Mouse (Mus musculus) stomach, embryonic 15.5 days (tissue): ENCODE measurements around the gene Pex16. TPM values are rescaled to one million over a fixed set of nuclear protein-coding genes. Genes with fewer than 3 reads are reported as not detected.
A peak's percentile ranks its signal among the peaks of the same experiment; 100 is the strongest.

Experiments
- ATAC-seq: fragments of 200-750 bp; cut with Nextera tagmentation; 2 replicates; pipeline ENCODE4 v1.8.0; 2017; ENCODE audit warnings: low read depth, moderate number of reproducible peaks, moderate TSS enrichment; ENCODE audit not compliant: insufficient read depth, low FRiP score
- H3K27ac ChIP-seq: fragments of 300-500 bp; sonication (generic); 2 replicates; pipeline ENCODE4 v1.5.1; 2015; ENCODE audit warnings: mild to moderate bottlenecking, inconsistent platforms
- H3K27me3 ChIP-seq: fragments of 300-500 bp; sonication (generic); replicated peaks from 2 replicates; pipeline ENCODE4 v1.6.1; 2015; ENCODE audit warnings: inconsistent platforms
- H3K36me3 ChIP-seq: fragments of 300-500 bp; sonication (generic); 2 replicates; pipeline ENCODE4 v1.6.1; 2015; ENCODE audit warnings: inconsistent platforms
- H3K4me1 ChIP-seq: fragments of 300-500 bp; sonication (generic); 2 replicates; pipeline ENCODE4 v1.6.1; 2015; ENCODE audit warnings: inconsistent platforms
- H3K4me2 ChIP-seq: fragments of 300-500 bp; sonication (generic); 2 replicates; pipeline ENCODE4 v1.6.1; 2015; ENCODE audit warnings: mild to moderate bottlenecking, inconsistent platforms
- H3K4me3 ChIP-seq: fragments of 300-500 bp; sonication (generic); replicated peaks from 2 replicates; pipeline ENCODE4 v1.5.1; 2015; ENCODE audit warnings: inconsistent platforms
- H3K9ac ChIP-seq: fragments of 300-500 bp; sonication (generic); 2 replicates; pipeline ENCODE4 v1.6.1; 2015; ENCODE audit warnings: inconsistent platforms
- H3K9me3 ChIP-seq: fragments of 300-500 bp; sonication (generic); 2 replicates; pipeline ENCODE4 v1.6.1; 2016; ENCODE audit warnings: inconsistent platforms
- WGBS: fragments of 180-500 bp; shearing (Covaris S2); methylation state at CpG from one replicate; pipeline ENCODE4 v1.1.7; 2015; 5-methylcytosine and 5-hydroxymethylcytosine counted together
- polyA plus RNA-seq: library from polyadenylated mRNA; unstranded; fragments of >200 nt; fragmentation: Nextera tagmentation; extraction: Ambion mirVana; gene quantifications from 2 replicates; pipeline ENCODE4 v1.2.1, GENCODE M21; 2015

Gene Pex16
- polyA plus RNA-seq, 1 experiment from 2014 or later: 28.0 TPM

GRCm38 (mm10) chr2:92370821-92371805 lies 3.4 kb upstream of the Pex16 start:
- Histone ChIP-seq H3K4me1 (peaks cover 42% of the 10 kb centered on the region), H3K9me3 (no peaks in the 10 kb centered on the region), H3K27ac (peak overlapping the region; percentile 74), H3K27me3 (peaks cover 4% of the 10 kb centered on the region; the same call in 1 of the 2 replicates), H3K4me3 (peak overlapping the region; percentile 50), H3K4me2 (peak overlapping the region; percentile 84), H3K9ac (peak overlapping the region; percentile 23; the same call in 1 of the 2 replicates), H3K36me3 (0 out of 2 replicates have a peak, but pooled peaks cover 3% of the 10 kb centered on the region)
- 4% methylated on average over 45 of the region's 45 CpGs for WGBS
- ATAC-seq: peak; percentile 63

GRCm38 (mm10) chr2:92371971-92372690 lies 2.3 kb upstream of the Pex16 start:
- WGBS: 29% methylated on average over 10 of the region's 10 CpGs
- Histone ChIP-seq H3K4me2 (peak overlapping the region; percentile 84; the same call in 1 of the 2 replicates), H3K27ac (peak overlapping the region; percentile 74), H3K4me3 (no peak overlapping the region), H3K9ac (no peak overlapping the region), H3K36me3 (no peaks in the 10 kb centered on the region), H3K9me3 (no peaks in the 10 kb centered on the region), H3K27me3 (peaks cover 4% of the 10 kb centered on the region; the same call in 1 of the 2 replicates), H3K4me1 (peaks cover 45% of the 10 kb centered on the region)
- no peak for ATAC-seq

- H3K4me1 ChIP-seq: peaks cover 45% of the 10 kb centered on the region
- H3K36me3 ChIP-seq: no peaks in the 10 kb centered on the region
- H3K4me3 ChIP-seq: no peak overlapping the region
- peak overlapping the region; percentile 74 for H3K27ac ChIP-seq
- no peak for ATAC-seq
- WGBS: 51% methylated on average over 9 of the region's 9 CpGs
- peaks cover 4% of the 10 kb centered on the region; the same call in 1 of the 2 replicates for H3K27me3 ChIP-seq
- no peak overlapping the region for H3K9ac ChIP-seq
- H3K9me3 ChIP-seq: no peaks in the 10 kb centered on the region
- no peak overlapping the region for H3K4me2 ChIP-seq
Observed at GRCm38 (mm10) chr2:92372767-92373436, 1.6 kb upstream of the Pex16 start.

GRCm38 (mm10) chr2:92373437-92373813 lies 1.1 kb upstream of the Pex16 start:
- peak overlapping the region; percentile 88; the same call in 1 of the 2 replicates for H3K4me2 ChIP-seq

GRCm38 (mm10) chr2:92375099-92375623 lies 685 bp downstream of the Pex16 start:
- peaks cover 45% of the 10 kb centered on the region for H3K4me1 ChIP-seq
- WGBS: under 1% methylated on average over 29 of the region's 29 CpGs
- H3K9me3 ChIP-seq: no peaks in the 10 kb centered on the region
- H3K4me3 ChIP-seq: peak overlapping the region; percentile 77
- peak overlapping the region; percentile 57 for H3K9ac ChIP-seq
- peak overlapping the region; percentile 88 for H3K4me2 ChIP-seq
- no peaks in the 10 kb centered on the region; the same call in 1 of the 2 replicates for H3K27me3 ChIP-seq
- peaks cover 17% of the 10 kb centered on the region for H3K36me3 ChIP-seq
- ATAC-seq: peak; percentile 94
- peak overlapping the region; percentile 96 for H3K27ac ChIP-seq

More at GRCm38 (mm10) chr2:92373437-92373813, 1.1 kb upstream of the Pex16 start:
- WGBS: 81% methylated on average over 11 of the region's 11 CpGs
- peaks cover 4% of the 10 kb centered on the region; the same call in 1 of the 2 replicates for H3K36me3 ChIP-seq
- H3K9ac ChIP-seq: no peak overlapping the region
- H3K27ac ChIP-seq: peak overlapping the region; percentile 74
- peaks cover 45% of the 10 kb centered on the region for H3K4me1 ChIP-seq
- no peak overlapping the region for H3K4me3 ChIP-seq
- peaks cover 4% of the 10 kb centered on the region; the same call in 1 of the 2 replicates for H3K27me3 ChIP-seq
- ATAC-seq: no peak
- H3K9me3 ChIP-seq: no peaks in the 10 kb centered on the region

GRCm38 (mm10) chr2:92375788-92376187 lies 1.3 kb downstream of the Pex16 start:
- Histone ChIP-seq H3K27me3 (no peaks in the 10 kb centered on the region; the same call in 1 of the 2 replicates), H3K4me2 (peak overlapping the region; percentile 88), H3K9ac (peak overlapping the region; percentile 57), H3K4me3 (peak overlapping the region; percentile 77), H3K36me3 (peaks cover 18% of the 10 kb centered on the region), H3K4me1 (peaks cover 45% of the 10 kb centered on the region), H3K9me3 (no peaks in the 10 kb centered on the region), H3K27ac (peak overlapping the region; percentile 96; the same call in 1 of the 2 replicates)
- no peak for ATAC-seq
- 6% methylated on average over 10 of the region's 10 CpGs for WGBS

- no peak overlapping the region for H3K27ac ChIP-seq
- WGBS: 82% methylated on average over 6 of the region's 6 CpGs
- 0 out of 2 replicates have a peak overlapping the region, but pooled peaks have one; percentile 57 for H3K9ac ChIP-seq
Observed at GRCm38 (mm10) chr2:92376300-92376699, 1.8 kb downstream of the Pex16 start.

GRCm38 (mm10) chr2:92377320-92377719 lies 2.8 kb downstream of the Pex16 start:
- no peak for ATAC-seq
- no peaks in the 10 kb centered on the region for H3K27me3 ChIP-seq
- peaks cover 25% of the 10 kb centered on the region for H3K36me3 ChIP-seq
- no peak overlapping the region for H3K4me3 ChIP-seq
- H3K4me1 ChIP-seq: peaks cover 33% of the 10 kb centered on the region
- H3K4me2 ChIP-seq: no peak overlapping the region
- no peak overlapping the region for H3K9ac ChIP-seq
- no peak overlapping the region for H3K27ac ChIP-seq
- H3K9me3 ChIP-seq: no peaks in the 10 kb centered on the region
- 90% methylated on average over 7 of the region's 7 CpGs for WGBS

More at GRCm38 (mm10) chr2:92376300-92376699, 1.8 kb downstream of the Pex16 start:
- peaks cover 44% of the 10 kb centered on the region for H3K4me1 ChIP-seq
- peak overlapping the region; percentile 77 for H3K4me3 ChIP-seq
- H3K36me3 ChIP-seq: peaks cover 21% of the 10 kb centered on the region
- no peaks in the 10 kb centered on the region for H3K9me3 ChIP-seq
- ATAC-seq: no peak
- H3K27me3 ChIP-seq: no peaks in the 10 kb centered on the region; the same call in 1 of the 2 replicates
- H3K4me2 ChIP-seq: peak overlapping the region; percentile 88

GRCm38 (mm10) chr2:92379783-92380494 lies 5.5 kb downstream of the Pex16 start:
- no peak overlapping the region for H3K4me2 ChIP-seq
- H3K4me1 ChIP-seq: peaks cover 17% of the 10 kb centered on the region
- peaks cover 32% of the 10 kb centered on the region for H3K36me3 ChIP-seq
- H3K27ac ChIP-seq: no peak overlapping the region
- H3K4me3 ChIP-seq: no peak overlapping the region
- WGBS: 78% methylated on average over 17 of the region's 17 CpGs
- no peak for ATAC-seq
- H3K9me3 ChIP-seq: no peaks in the 10 kb centered on the region
- no peak overlapping the region for H3K9ac ChIP-seq
- H3K27me3 ChIP-seq: no peaks in the 10 kb centered on the region

- H3K9ac ChIP-seq: no peak overlapping the region
- H3K36me3 ChIP-seq: peaks cover 34% of the 10 kb centered on the region
- no peak for ATAC-seq
- peaks cover 17% of the 10 kb centered on the region for H3K4me1 ChIP-seq
- H3K9me3 ChIP-seq: no peaks in the 10 kb centered on the region
- H3K27me3 ChIP-seq: no peaks in the 10 kb centered on the region
- no peak overlapping the region for H3K4me3 ChIP-seq
- H3K27ac ChIP-seq: no peak overlapping the region
- WGBS: 61% methylated on average over 6 of the region's 6 CpGs
- no peak overlapping the region for H3K4me2 ChIP-seq
Observed at GRCm38 (mm10) chr2:92380495-92381050, 6.1 kb downstream of the Pex16 start.
